Mouse (Mus musculus): Measurements from ENCODE around the gene Zfp786.
A peak's percentile ranks its signal among the peaks of the same experiment; 100 is the strongest.

The Zfp786 gene

DNA sequence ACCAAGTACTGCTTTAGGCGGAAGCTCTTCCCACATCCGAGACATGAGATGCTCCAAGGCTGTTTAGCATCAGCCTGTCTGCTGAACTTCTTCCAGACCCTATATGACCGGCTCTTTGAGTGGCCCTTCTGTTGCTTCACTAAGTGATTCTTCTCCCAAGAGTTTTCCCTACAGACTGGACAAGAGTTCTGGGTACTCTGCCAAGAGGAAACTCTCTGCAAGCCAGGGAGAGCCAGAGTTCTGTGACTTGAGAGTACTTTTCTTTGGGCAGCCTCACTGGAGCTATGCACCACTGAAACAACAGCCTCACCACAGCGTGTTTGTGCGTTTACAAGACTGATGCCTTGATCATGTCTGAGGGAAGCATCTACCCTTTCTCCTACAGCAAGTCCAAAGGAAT lies 9.4 kb downstream of the Zfp786 start:
- no peak for DNase-seq (ENCODE audit: low read depth)

DNA sequence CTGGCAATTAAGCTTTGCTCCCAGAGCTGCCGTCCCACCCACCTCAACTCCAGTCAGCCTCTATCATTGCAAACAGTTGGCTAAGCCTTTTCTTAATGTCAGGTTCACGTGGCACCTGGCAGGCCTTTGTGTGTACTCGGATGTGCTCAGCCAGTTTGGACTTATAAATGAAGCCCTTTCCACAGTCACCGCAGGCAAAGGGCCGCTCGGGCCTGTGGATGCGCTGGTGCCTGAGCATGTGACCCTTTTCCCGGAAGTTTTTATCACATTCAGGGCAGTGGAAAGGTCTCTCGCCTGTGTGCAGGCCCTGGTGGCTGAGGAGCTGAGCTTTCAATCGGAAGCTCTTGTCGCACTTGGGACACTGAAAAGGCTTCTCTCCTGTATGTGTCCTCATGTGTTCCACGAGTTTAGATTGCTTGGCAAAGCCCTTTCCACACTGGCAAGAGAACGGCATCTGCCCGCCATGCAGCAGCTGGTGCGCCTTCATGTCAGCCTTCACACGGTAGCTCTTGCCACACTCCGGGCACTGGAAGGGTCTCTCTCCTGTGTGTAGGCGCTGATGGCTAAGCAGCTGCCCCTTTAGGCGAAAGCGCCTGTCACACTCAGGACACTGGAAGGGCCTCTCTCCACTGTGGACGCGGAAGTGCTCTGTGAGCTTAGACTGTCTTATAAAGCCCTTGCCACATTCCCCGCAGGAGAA lies 10.9 kb downstream of the Zfp786 start:
- no peak for DNase-seq (ENCODE audit: low read depth)

DNA sequence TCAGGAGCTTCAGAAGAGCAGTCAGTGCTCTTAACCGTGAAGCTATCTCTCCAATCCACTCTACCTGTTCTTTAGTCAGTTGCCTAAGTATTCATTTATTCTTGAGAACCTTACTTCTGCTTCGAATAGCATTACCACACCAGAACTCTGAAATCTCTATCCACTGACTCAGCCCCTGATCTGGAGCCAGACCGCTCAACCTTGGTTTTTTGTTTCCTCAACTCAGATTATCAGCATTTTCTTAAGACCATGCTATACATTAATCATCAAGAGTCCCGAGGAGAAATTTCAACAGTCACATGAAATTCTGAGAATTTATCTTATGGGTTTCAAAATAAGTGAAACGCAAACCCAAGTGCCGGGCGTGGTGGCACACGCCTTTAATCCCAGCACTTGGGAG lies 11.9 kb downstream of the Zfp786 start:
- peak; percentile 82 for DNase-seq (ENCODE audit: low read depth)

DNA sequence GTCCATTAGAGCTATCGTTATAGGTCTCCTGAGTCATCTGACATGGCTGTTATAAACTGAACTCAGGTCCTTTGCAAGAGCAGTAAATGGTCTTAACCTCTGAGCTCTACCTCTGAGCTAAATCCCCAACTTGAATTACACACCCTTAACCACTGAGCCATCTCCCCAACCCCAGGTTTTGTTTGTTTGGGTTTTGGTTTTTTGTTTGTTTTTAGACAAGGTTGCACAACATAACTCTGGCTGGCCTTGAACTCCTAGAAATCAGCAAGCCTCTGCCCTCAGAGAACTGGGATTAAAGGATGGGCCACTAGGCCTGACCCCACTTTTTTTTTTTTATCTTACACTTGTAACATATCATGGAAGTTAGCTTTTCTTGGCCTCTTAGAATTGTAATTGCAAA lies 14.5 kb downstream of the Zfp786 start:
- DNase-seq (ENCODE audit: low read depth), result no peak

DNA sequence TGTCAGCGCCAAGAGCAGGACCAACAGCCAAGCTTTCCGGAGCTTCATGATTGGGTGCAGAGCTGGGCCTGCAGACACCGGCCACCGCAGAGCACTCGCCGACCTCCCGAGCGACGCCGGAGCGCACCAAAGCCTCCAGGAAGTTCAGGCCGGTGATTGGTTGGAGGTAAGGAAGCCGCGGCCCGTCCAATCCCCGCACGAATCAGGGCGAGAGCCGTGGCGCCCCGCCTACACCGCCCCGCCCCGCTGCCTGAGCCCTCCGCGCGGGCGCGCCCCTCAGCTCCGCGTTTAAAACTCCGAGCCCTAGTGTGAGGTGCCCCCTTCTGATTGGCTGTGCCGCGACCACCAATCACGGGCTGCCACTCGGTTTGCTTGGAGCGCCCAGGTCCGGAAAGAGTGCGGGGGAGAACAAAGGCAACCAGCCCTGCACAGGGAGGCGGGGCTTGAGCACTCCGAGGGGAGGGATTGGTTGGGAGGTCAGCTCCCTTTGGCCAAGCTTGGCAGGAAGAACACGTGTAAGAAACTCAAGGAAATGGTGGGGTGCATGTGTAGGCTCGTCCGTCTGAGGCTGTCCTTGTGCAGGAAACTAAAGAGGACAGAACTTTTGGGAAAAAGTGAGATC lies 17.3 kb downstream of the Zfp786 start, which contains the start of gene Pdia4:
Gene Pdia4, minus strand, starts transcription at position 174 of the 622 bp plus-strand sequence.
- DNase-seq (ENCODE audit: low read depth), result peak; percentile 99

DNA sequence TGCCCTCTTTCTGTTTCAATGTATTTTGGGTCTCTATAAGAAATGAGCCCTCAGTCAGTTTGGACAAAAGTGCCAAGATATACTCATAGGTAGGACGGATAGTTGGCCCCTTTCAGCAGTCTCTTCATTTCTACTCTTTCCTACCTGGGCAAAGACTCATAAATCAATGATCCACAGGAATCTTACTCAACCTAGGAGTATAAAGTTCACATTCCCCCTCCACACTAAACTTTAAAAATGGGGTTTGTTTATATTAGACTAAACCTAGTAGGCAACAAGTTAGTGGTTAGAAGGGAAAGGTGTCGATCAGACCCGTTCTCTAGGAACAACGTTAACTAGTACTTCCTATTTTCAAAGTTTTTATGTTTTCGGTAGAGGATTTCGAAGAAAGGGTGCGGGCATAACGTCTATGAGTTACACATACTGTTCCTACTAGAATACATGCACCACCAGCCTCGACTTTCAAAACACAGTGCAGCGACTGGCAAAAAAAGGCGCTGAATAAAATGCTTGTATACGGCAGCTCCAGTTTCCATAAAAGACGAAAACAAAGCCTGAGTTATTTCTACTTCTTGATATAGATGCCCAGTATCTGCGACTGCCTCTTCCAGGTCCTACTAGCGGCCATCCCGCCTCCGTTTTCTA lies 18.3 kb downstream of the Zfp786 start:
- no peak for DNase-seq (ENCODE audit: low read depth)

DNA sequence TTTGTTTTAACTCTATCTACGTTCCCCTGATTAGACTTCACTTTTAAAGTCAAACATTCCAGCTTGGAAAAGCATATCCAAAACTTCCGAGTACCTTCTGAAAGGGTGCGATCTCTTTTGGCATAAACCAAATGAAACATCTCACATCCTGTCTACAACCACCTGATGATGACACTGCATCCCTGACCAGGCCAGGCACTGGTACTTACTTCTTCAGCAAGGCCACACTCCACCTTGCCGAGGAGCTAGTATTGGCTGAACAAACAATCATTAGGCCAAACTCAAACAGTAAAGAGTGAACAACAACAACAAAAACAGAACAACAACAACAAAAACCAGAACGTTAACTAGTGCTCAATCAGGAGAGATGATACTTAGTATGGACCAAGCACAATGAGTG lies 19.3 kb downstream of the Zfp786 start:
- no peak for DNase-seq (ENCODE audit: low read depth)

DNA sequence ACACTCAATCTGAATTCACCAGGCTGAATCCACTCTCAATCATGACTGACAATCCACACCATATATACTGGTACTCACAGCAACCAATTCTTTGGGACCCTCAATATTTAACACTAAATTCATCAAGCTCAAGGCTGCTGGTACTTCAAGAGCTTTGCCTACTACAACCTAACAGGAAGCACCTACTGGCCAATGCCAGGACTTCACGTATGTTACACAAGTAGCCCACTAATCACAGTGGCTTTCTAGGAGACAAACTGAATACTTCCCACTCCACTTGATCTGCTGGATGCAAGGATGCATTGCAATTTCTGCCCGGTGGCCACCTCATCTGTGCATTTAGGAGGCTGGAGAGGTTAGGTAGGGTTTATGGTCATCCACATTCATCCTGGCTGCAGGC lies 20.5 kb downstream of the Zfp786 start:
- no peak for DNase-seq (ENCODE audit: low read depth)

DNA sequence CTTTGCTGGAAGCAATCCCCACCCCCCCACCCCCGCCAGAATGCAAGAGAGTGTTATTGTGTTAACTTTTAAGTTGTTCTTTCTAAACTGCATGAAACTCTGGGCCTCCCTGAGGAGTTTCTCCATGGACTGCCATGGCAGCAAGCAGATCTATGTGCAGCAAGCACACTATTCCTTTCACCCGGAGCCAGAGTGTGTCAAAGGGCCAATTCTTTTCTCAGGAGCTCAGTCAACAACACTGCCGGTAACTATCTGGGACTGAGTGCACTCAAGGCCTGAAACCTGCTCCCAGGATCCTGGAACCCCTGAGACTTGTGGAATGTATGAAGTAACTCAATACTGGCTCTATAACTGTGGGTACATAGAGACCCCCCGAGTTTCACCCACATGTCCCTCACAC lies 21.6 kb downstream of the Zfp786 start:
- no peak for DNase-seq (ENCODE audit: low read depth)

DNA sequence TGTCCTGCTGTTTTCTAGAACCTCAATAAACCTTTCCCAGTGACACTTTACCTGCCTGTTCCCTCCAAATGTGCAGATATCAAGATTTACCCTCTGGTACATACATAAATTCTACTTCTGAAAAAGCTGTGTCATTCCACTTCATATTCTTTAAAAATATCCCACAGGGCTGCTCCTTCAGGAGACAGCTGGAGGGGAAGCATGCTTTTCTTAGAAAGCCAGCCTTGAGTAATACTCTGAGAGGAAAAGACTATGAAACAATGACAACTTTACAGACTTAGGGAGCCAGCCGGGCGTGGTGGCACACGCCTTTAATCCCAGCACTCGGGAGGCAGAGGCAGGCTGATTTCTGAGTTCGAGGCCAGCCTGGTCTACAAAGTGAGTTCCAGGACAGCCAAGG lies 22.1 kb downstream of the Zfp786 start:
- no peak for DNase-seq (ENCODE audit: low read depth)

DNA sequence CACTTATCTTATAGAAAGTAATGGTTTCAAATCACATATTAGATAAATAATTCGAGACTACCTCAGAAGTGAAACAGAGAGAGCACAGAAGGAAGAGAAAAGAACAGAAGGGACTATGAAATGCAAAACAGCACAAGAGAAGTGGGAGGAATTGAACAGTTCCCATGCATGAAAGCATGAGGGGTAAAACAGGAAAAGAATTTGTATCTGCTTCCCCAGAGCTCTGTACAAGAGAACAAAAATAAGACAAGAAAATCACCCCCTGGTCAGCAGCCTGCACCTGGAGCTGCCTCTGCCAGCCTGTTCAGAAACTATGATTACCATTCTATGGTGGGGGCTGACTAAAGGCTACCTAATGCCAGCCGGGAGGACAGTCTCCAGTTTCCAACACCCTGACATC lies 23.2 kb downstream of the Zfp786 start:
- DNase-seq (ENCODE audit: low read depth), result no peak

DNA sequence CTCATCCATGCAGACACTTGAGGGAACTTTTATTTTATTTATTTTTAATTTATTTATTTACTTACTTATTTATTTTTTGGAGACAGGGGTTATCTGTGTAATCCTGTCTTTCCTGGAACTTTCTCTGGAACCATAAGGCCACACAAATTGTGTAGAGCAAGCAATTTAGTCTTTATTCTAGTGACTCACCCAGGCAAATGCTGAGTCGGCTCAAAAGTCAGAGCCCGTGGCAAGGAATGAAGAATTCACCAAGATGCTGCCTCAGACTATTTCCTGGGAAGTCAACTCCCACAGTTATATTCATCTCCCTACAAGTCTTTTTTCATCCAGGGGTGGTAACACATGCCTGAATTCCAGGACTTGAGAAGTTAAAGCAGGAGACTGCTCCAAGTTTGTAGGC lies 25.1 kb downstream of the Zfp786 start:
- DNase-seq (ENCODE audit: low read depth), result no peak

DNA sequence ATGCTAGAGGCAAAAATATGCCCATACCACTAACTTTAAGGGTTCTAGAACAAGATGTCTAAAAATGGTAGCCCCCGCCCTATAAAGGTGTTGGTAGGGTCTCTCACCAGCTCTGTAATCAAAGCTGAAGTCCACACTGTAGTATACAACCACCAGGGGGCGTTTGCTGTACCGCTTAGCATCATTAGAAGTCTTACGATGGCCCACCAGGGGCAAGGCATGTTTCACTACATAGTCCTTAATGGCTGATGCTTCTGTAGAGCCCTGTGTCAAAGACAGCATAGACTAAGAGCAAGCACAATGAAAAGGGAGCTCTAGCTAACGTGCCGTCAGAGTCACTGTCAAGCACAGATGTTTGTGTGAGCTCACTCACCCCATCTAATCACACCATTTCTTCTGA lies 31.6 kb downstream of the Zfp786 start:
- DNase-seq (ENCODE audit: low read depth), result peak; percentile 83

DNA sequence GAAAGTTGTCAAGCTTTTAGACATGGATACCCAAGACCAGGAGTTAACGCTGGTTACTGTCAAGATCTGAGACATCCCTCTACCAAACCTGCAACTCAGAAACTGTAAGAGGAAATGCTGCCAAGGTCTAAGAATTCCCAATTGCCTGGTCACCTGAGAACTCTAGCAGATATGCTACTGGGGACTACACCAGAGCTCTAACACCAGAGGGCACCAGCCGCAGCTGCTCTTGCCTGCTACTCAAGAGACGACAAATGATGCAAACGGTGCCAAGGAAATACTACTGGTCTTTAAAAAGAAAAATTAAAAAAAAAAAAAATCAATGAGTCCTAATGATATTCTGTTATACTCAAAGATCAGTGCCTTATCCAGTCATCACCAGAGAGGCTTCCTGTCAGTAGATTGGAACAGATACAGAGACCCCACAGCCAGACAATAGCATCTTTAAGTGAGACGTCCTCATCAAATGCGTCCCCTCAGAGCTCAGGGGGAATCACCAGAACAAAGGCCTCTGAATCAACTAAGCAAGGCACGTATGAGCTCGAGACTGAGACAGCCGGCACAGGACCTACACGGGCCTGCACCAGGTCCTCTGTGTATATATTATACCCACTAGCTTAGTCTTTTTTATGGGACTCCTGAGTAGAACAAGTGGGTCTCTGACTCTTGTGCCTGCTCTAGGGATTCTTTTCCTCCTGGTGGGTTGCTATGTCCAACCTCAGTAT lies 36.4 kb downstream of the Zfp786 start:
- DNase-seq (ENCODE audit: low read depth), result peak; percentile 72

DNA sequence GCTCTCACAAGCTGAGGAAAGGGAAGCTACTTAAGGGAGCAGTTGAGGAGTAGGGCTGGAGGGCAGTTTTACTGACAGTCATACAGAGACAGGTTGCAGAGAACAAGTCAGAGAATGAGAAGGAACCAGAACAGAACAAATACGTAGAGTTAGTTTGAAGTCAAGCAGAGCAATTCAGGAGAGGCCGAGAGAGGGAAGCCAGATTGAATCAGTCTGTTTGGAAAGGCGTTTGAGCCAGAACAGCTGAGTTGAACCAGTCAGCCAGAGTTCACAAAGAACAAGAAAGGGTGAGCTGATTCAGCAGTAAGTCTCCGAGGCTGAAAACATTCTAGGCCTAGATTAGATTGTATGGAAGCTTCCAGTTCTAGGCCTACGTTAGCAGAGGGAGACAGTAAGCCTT lies 37.4 kb downstream of the Zfp786 start:
- DNase-seq (ENCODE audit: low read depth), result no peak

DNA sequence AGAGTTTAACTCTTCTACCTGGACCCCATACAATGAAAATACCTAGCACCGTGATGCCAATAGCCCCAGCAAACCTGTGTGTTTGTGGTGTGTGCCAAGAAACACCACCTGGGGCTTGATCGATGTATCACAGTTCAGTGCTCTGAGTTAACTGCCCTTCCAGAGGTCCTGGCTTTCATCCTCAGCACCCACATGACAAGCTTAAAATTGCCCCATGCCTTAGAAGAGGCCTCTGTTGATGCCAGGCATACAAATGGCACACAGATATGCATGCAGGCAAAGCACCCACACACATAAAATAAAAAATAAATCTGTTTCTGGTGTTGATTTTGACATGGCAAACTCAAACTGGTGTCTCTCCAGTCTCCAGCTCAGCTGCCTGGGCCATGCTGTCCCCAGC lies 38.1 kb downstream of the Zfp786 start:
- DNase-seq (ENCODE audit: low read depth), result no peak

DNA sequence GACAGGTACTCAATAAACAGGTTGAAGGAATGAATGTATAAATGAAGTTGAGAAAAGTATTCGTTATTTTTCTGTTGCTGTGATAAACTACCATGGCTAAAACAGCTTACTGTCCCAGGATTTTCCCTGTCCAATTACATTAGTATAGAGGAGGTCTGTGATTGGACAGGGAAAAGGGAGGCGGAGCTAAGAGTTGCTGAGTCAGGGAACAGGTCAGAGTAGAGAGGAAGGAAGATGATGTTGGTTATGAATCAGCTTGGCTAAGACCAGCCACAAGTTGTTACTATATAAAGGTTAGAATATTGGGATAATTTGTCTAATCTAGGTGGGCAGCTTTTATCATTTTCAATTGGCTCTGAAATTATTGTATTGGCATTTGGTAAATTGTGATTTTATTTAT lies 39.9 kb downstream of the Zfp786 start:
- peak; percentile 65 for DNase-seq (ENCODE audit: low read depth)

DNA sequence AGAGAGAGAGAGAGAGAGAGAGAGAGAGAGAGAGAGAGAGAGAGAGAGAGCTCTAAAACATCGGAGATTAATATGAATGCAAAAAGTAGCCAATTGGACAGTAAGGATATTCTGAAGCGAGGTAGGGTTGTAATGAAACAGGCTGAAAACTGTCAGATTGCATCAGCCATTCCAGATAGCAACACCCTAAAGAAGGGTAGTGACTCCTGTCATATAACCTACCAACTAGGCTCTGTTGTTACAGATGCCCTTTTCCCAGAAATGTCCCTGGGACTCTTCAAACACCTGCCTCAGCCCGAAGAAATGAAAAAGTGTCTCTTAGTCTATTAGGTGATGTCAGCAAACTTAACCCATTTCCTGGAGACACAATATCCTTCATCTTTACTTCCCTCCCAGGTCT lies 41.8 kb downstream of the Zfp786 start:
- peak; percentile 61 for DNase-seq (ENCODE audit: low read depth)

DNA sequence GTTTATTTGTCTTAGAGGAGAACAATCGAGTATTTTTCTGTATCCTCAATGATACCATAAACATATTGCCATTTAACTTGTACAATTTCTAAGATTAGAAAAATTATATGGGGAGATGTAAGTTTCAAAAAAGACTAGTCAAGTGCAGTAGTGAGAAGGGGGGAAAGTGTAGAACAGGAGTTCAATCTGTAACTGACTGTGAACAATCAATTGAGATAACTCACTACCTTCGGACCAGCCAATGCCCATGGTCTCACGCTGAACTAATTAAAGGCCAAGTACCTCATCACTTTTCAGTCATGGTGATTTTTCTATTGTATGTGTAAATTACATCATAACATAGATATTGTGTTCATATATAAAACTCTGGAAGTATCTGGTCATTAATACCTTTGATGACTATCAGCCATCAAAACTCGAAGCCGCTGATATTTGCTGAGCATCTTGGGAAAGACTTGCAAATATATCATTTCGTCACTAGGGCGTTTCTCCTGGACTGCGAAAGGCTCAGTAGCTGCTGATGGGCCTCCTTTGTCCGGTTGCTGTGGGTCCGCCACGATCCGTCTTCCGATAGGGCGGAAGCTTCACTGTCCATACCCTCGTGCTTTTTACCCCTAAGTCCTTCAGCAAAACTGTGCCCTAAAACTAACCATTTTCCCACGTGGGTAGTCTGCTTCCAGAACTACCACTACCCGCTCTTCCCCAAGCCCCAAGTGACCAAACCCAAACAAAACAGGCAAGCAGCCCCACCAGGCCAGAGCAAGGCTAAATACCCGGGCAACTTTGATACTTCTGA lies 42.5 kb downstream of the Zfp786 start:
- DNase-seq (ENCODE audit: low read depth), result peak; percentile 92

DNA sequence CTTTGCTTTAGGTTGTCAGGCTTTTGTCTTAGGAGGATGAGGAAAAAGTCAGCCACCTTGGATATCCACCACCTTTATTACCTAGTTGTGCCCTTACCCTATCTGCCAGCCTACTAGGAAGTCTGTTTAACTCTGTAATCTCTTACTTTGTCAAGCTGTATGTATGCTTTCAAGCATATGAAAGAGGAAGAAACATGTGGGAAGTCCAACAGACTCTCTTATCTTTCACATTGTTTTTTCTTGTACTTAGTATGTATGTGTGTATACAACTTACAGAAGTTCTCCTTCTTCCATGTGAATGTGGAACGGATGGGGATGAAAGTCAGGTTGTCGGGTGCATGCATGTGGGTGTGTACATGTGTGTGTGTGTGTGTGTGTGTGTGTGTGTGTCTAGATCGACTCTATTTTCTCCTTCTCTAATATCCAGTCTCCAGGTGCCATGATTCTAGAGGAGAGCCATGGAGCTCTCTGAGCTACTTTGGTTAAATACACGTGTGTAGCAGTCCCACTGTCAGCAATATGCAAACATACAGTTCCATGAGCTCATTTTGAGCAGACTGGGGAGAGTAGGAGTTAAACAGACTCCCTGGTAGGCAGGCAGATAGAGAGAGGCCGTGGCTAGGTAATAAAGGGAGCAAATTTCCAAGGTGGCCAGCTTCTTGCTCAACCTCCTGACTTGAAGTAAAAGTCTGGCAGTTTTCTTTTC lies 45.8 kb downstream of the Zfp786 start:
- no peak for DNase-seq (ENCODE audit: low read depth)
